Mouse (Mus musculus) CD4-positive naive resting alpha-beta T cell, adult 76 days (primary cell): ENCODE data around the gene Lce1e. TPM values are rescaled to one million over a fixed set of nuclear protein-coding genes. Genes with fewer than 3 reads are reported as not detected.

Source experiments
- total RNA-seq: library from RNA; stranded (reverse); gene quantifications from one replicate; pipeline ENCODE4 v1.2.4, GENCODE M21; 2023

Lce1e gene
- not detected for total RNA-seq

DNA sequence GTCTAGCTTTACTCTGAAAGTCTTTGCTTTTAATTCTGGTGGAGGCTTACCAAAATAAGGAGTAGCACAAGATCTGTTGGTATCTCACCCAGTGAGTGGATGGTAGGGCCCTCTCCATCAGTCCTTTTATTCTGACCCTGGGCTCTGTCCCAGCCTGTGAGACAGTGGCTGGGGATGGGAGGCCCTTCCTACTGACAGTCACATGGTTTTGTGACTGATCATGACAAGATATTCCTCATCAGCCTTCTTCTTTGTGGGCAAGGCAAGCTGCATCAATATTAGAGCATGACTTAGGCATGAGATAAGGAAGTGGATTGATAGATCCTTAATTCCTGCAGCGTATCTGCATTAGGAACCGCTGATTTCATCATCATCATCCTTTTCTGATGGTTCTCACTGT, at the start of gene Lce1e:
Gene Lce1e, minus strand, starts transcription at position 101 of the 400 bp plus-strand sequence.

GRCm38 (mm10) chr3:92752238-92752637, 43.4 kb upstream of the Lce1e start, which contains the start of gene Lce1g:
Gene Lce1g (minus strand): TSS chr3:92752338.

GRCm38 (mm10) chr3:92738996-92739395, 30.1 kb upstream of the Lce1e start, which contains the start of gene Gm38119:
Gene Gm38119 (minus strand): TSS chr3:92739096.

GRCm38 (mm10) chr3:92720250-92720649, 11.4 kb upstream of the Lce1e start, which contains the start of gene Lce1f:
Gene Lce1f (minus strand): TSS chr3:92720350.

DNA sequence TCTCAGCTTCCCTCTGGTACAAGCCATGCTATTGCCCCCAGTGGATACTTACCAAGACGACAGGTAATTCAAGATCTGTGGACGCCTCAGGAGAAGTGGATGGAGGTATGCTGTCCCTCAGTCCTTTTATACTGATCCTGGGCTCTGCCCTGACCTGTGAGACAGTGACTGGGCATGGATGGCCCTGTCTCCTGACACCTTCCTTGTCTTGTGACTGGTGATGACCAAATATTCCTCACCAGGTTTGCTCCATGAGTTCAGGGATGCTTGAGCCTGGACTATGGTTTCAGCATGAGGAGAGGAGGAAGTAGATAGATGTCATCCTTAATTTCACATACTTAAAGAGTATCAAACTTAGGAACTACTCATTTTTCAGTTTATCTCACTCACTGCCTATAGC, 21.8 kb downstream of the Lce1e start, which contains the start of gene Lce1d:
Gene Lce1d, minus strand, starts transcription at position 101 of the 400 bp plus-strand sequence.

DNA sequence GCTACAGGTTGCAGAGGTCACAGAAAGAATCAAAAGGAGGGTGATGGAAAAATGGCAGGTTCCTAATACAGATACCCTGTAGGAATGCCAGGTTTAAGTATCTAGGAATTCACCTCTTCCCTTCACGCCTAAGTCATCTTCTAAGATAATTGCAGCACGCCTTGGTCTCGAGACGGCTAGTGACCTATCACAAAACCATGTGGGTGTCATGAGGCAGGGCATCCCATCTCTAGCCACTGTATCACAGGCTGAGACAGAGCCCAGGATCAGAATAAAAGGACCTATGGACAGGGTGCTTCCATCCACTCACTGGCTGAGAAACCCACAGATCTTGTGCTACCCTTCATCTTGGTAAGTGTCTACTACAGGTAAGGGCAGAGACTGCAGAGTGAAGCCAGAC, 29.9 kb downstream of the Lce1e start, which contains the start of gene Lce1c:
Gene Lce1c, plus strand, starts transcription at position 301 of the 400 bp plus-strand sequence.

GRCm38 (mm10) chr3:92670215-92670614, 38.7 kb downstream of the Lce1e start, which contains the start of gene Lce1a2:
Gene Lce1a2 (minus strand): TSS chr3:92670315.

Other genes with a start within 250 kb of the Lce1e start
- gene Sprr1a, start 223.2 kb downstream of the Lce1e start, total RNA-seq, result not detected
- gene Sprr4, start 208.6 kb downstream of the Lce1e start, total RNA-seq, result not detected
- gene 2310046K23Rik, start 174.6 kb downstream of the Lce1e start, total RNA-seq, result not detected
- not detected for gene Ivl, start 135.3 kb downstream of the Lce1e start, total RNA-seq
- not detected for gene Smcp, start 120.1 kb downstream of the Lce1e start, total RNA-seq
- not detected for gene 2210017I01Rik, start 101.6 kb downstream of the Lce1e start, total RNA-seq
- not detected for gene Lce6a, start 87.4 kb downstream of the Lce1e start, total RNA-seq
- gene Lce1a1, start 60.8 kb downstream of the Lce1e start, total RNA-seq, result not detected
- not detected for gene Lce1b, start 52.1 kb downstream of the Lce1e start, total RNA-seq
- not detected for gene Lce1a2, start 38.8 kb downstream of the Lce1e start, total RNA-seq
- not detected for gene Lce1c, start 29.8 kb downstream of the Lce1e start, total RNA-seq
- gene Lce1d, start 21.9 kb downstream of the Lce1e start, total RNA-seq, result not detected
- gene Lce1f, start 11.3 kb upstream of the Lce1e start, total RNA-seq, result not detected
- not detected for gene Gm38119, start 30.0 kb upstream of the Lce1e start, total RNA-seq
- gene Lce1g, start 43.3 kb upstream of the Lce1e start, total RNA-seq, result not detected
- not detected for gene Lce1h, start 56.0 kb upstream of the Lce1e start, total RNA-seq
- gene Lce1i, start 69.8 kb upstream of the Lce1e start, total RNA-seq, result not detected
- not detected for gene Lce1j, start 81.4 kb upstream of the Lce1e start, total RNA-seq
- not detected for gene Lce1k, start 98.8 kb upstream of the Lce1e start, total RNA-seq
- not detected for gene Kprp, start 118.2 kb upstream of the Lce1e start, total RNA-seq
- gene Lce1l, start 142.2 kb upstream of the Lce1e start, total RNA-seq, result not detected
- not detected for gene 2310050C09Rik, start 161.1 kb upstream of the Lce1e start, total RNA-seq
- gene Lce3a, start 217.2 kb upstream of the Lce1e start, total RNA-seq, result not detected
- not detected for gene Lce3b, start 223.9 kb upstream of the Lce1e start, total RNA-seq
- not detected for gene Lce3c, start 235.4 kb upstream of the Lce1e start, total RNA-seq
- not detected for gene Lce3d, start 248.3 kb upstream of the Lce1e start, total RNA-seq